Mouse (Mus musculus) olfactory bulb, adult 2 months (tissue): ENCODE results near the gene Specc1.

Source experiments
- CTCF ChIP-seq: fragments of 200-500 bp; IDR thresholded peaks from 2 replicates; pipeline ENCODE4 v1.5.1; 2012; ENCODE audit warnings: low read depth, mild to moderate bottlenecking, low read length, moderate library complexity; ENCODE audit not compliant: insufficient read depth
- POLR2A ChIP-seq: fragments of 200-500 bp; IDR thresholded peaks from 2 replicates; pipeline ENCODE4 v1.6.1; 2012; ENCODE audit warnings: mild to moderate bottlenecking, low read depth, low read length, moderate library complexity; ENCODE audit not compliant: insufficient read depth

DNA sequence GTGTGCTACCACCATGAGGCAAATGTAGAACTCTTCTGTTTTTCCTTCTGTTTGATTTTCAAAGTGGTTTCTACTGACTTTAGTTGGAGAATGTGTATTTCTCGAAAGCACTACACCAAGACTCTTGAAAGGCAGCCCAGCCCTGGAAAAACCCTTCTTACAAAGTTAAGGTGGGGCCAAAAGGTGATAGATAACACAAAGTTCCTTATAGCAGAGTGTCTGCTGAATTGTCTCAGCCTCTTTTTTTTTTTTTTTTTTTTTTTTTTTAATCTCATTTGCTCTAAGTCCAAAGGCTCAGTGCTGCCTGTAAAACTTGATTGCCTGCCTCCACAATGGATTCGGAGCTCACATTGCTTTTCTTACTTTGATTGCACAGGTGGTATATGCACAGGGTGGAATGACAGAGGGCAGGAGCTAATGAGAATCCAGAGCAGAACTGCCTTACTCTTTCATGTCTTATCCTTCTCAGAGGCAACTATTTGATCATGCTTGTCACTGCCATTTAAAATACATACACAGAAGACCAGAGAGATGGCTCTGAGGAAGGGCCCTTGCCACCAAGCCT is 150.8 kb downstream of the Specc1 start:
- no peak for TF ChIP-seq CTCF
- no peak for TF ChIP-seq POLR2A
